Mouse (Mus musculus): ENCODE data around the gene Exo1. TPM values are rescaled to one million over a fixed set of nuclear protein-coding genes. Genes with fewer than 3 reads are reported as not detected.
A peak's percentile ranks its signal among the peaks of the same experiment; 100 is the strongest.

Gene Exo1
- total RNA-seq (2012; rRNA removed), result 64.6 and 77.1 TPM in 2 replicates

DNA sequence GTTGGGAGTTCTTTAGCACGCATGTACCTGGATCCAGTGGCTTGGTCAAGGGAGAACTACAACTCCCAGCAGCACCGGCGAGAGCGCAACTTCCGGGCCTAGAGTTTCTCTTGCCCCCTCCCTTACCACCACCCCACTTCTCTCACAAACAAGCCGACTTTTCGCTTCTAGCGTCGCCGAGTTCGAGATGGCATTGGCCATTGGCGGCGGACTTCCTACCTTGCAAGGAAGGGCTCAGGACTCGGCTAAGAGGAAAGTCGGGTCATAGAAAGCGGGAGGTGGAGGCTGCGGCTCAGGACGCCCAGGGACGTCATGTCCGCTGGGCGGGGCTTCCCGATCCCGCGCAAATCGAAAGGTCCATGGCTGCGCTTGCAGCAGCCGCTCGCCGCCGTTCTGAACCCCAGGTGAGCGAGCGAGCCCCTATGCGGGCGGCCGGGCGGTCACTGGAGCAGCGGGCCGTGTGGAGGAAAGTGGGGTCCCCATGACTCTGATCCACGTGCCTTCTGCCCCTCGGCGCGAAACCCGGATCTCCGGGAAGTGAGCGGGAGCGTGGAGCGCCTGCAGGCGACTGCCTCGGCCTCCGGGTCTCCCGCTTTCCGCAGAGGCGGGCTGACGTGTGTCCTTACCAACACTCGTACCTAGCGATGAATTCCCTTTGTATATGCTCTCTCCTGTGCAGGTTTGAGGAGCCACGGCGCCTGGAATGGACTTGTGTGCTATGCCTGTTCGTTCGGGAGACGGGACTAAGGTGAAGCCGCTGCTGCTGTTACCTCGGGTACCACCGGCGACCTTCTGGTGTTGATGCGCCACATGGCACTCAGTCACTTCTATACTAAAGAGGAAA lies at the start of gene Exo1:
Gene Exo1 (plus strand): TSS at position 129 of the 844 bp plus-strand sequence.
- Histone ChIP-seq H3K4me3 (ENCODE audit: insufficient read depth in 1 of 2, low read depth in 1 of 2, low read length in 2 of 2, poor library complexity in 1 of 2, severe bottlenecking in 1 of 2) (peak within 1 kb of the TSS; percentile 100), H3K9me3 (ENCODE audit: control insufficient read depth, insufficient read depth, low read depth, low read length) (no peaks in the 10 kb centered on the region), H3K36me3 (ENCODE audit: control insufficient read depth, insufficient read depth, low read length, poor library complexity, severe bottlenecking) (peaks cover 19% of the 10 kb centered on the region), H3K4me1 (ENCODE audit: control insufficient read depth in 2 of 2, insufficient read depth in 2 of 2, low read length in 2 of 2, poor library complexity in 1 of 2) (no peaks in the 10 kb centered on the region), H3K27ac (ENCODE audit: insufficient read depth, low read depth, low read length, poor library complexity, severe bottlenecking) (peak within 1 kb of the TSS; percentile 97), H3K9ac (ENCODE audit: insufficient read depth, low read depth, low read length, poor library complexity, severe bottlenecking) (peak within 1 kb of the TSS; percentile 100)
- DNase-seq (ENCODE audit: low read depth, low spot score), result peak; percentile 75
- in situ Hi-C loops (cut with MboI; ENCODE audit: low sequenced_read_pairs in 2 of 2, unreplicated experiment in 2 of 2), result loop anchor here in 1 of 2 experiments (25.0 kb wide), 1 partner anchor 268 kb away; the partner anchor contains the start of gene Kmo
- TF ChIP-seq HCFC1 (IDR thresholded peaks at IDR 0.05; ENCODE audit: borderline replicate concordance, insufficient read depth, low read length) (peak; percentile 94), CHD2 (IDR thresholded peaks at IDR 0.05; ENCODE audit: low read depth, low read length) (no peak), ZNF384 (IDR thresholded peaks at IDR 0.05; ENCODE audit: low read depth, low read length) (no peak), MAFK (IDR thresholded peaks at IDR 0.05; ENCODE audit: insufficient read depth, low read depth, low read length) (no peak)

GRCm38 (mm10) chr1:175855515-175855914 lies 24.9 kb upstream of the Exo1 start:
- Histone ChIP-seq H3K4me1 (ENCODE audit: control insufficient read depth in 2 of 2, insufficient read depth in 2 of 2, low read length in 2 of 2, poor library complexity in 1 of 2) (no peaks in the 10 kb centered on the region), H3K36me3 (ENCODE audit: control insufficient read depth, insufficient read depth, low read length, poor library complexity, severe bottlenecking) (no peaks in the 10 kb centered on the region), H3K27ac (ENCODE audit: insufficient read depth, low read depth, low read length, poor library complexity, severe bottlenecking) (no peak overlapping the region), H3K4me3 (ENCODE audit: insufficient read depth in 1 of 2, low read depth in 1 of 2, low read length in 2 of 2, poor library complexity in 1 of 2, severe bottlenecking in 1 of 2) (no peak overlapping the region), H3K9me3 (ENCODE audit: control insufficient read depth, insufficient read depth, low read depth, low read length) (no peaks in the 10 kb centered on the region), H3K9ac (ENCODE audit: insufficient read depth, low read depth, low read length, poor library complexity, severe bottlenecking) (no peak overlapping the region)
- DNase-seq (ENCODE audit: low read depth, low spot score), result no peak
- TF ChIP-seq CHD2 (IDR thresholded peaks at IDR 0.05; ENCODE audit: low read depth, low read length), result no peak
- no peak for TF ChIP-seq HCFC1 (IDR thresholded peaks at IDR 0.05; ENCODE audit: borderline replicate concordance, insufficient read depth, low read length)
- TF ChIP-seq MAFK (IDR thresholded peaks at IDR 0.05; ENCODE audit: insufficient read depth, low read depth, low read length), result no peak
- in situ Hi-C loops (cut with MboI; ENCODE audit: low sequenced_read_pairs in 2 of 2, unreplicated experiment in 2 of 2), result no loop called here

DNA sequence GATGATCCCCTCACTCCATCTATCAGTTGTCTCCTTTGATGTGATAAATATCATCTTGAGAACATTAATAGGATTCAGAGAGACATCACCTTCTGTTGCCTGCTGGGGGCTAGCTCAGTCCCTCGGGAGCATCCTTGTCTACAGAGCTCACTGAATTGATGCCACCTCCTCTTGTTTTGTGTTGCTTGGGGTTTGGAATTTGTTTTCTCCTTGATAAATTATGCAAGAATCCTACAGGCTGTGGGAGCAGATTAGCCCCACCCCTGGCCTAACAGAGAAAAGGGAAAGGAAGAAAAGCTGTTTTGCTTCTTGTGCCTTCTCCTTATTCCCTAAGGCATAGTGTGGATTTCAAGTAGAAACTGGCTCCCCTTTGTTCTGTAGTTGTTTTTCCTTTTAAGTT lies 13.3 kb upstream of the Exo1 start:
- Histone ChIP-seq H3K27ac (ENCODE audit: insufficient read depth, low read depth, low read length, poor library complexity, severe bottlenecking) (no peak overlapping the region), H3K4me1 (ENCODE audit: control insufficient read depth in 2 of 2, insufficient read depth in 2 of 2, low read length in 2 of 2, poor library complexity in 1 of 2) (no peaks in the 10 kb centered on the region), H3K9me3 (ENCODE audit: control insufficient read depth, insufficient read depth, low read depth, low read length) (no peaks in the 10 kb centered on the region), H3K9ac (ENCODE audit: insufficient read depth, low read depth, low read length, poor library complexity, severe bottlenecking) (no peak overlapping the region), H3K4me3 (ENCODE audit: insufficient read depth in 1 of 2, low read depth in 1 of 2, low read length in 2 of 2, poor library complexity in 1 of 2, severe bottlenecking in 1 of 2) (no peak overlapping the region), H3K36me3 (ENCODE audit: control insufficient read depth, insufficient read depth, low read length, poor library complexity, severe bottlenecking) (no peaks in the 10 kb centered on the region)
- no peak for TF ChIP-seq HCFC1 (IDR thresholded peaks at IDR 0.05; ENCODE audit: borderline replicate concordance, insufficient read depth, low read length)
- TF ChIP-seq ZNF384 (IDR thresholded peaks at IDR 0.05; ENCODE audit: low read depth, low read length), result no peak
- TF ChIP-seq CHD2 (IDR thresholded peaks at IDR 0.05; ENCODE audit: low read depth, low read length), result no peak
- no peak for TF ChIP-seq ZC3H11A (IDR thresholded peaks at IDR 0.05; ENCODE audit: borderline replicate concordance, low read depth, low read length)
- no peak for TF ChIP-seq MAFK (IDR thresholded peaks at IDR 0.05; ENCODE audit: insufficient read depth, low read depth, low read length)
- DNase-seq (ENCODE audit: low read depth, low spot score), result peak; percentile 21
- in situ Hi-C loops (cut with MboI; ENCODE audit: low sequenced_read_pairs in 2 of 2, unreplicated experiment in 2 of 2), result no loop called here

DNA sequence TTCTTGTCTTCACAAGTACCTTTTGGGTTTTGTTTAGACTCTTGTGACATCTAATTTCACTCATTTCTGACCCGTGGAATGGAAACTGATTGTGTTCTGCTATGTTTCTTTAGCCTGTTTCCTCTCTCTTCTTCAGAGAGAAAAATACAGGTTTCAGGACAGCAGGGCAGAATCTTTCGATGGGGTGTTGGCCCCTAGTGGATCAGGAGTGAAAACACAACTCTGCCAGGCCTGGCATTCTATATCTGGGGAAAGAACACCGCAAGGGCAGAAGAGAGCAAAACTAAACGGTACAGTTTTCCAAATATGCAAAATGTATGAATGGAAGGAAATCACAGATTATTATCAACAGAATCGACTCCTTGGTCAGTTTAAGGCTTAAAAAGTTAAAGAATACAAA lies 12.8 kb upstream of the Exo1 start:
- H3K4me1 ChIP-seq (ENCODE audit: control insufficient read depth in 2 of 2, insufficient read depth in 2 of 2, low read length in 2 of 2, poor library complexity in 1 of 2), result no peaks in the 10 kb centered on the region
- peak; percentile 29 for DNase-seq (ENCODE audit: low read depth, low spot score)
- in situ Hi-C loops (cut with MboI; ENCODE audit: low sequenced_read_pairs in 2 of 2, unreplicated experiment in 2 of 2), result no loop called here

More for the DNA sequence above, 12.8 kb upstream of the Exo1 start:
- Histone ChIP-seq H3K4me3 (ENCODE audit: insufficient read depth in 1 of 2, low read depth in 1 of 2, low read length in 2 of 2, poor library complexity in 1 of 2, severe bottlenecking in 1 of 2) (no peak overlapping the region), H3K9ac (ENCODE audit: insufficient read depth, low read depth, low read length, poor library complexity, severe bottlenecking) (no peak overlapping the region), H3K27ac (ENCODE audit: insufficient read depth, low read depth, low read length, poor library complexity, severe bottlenecking) (no peak overlapping the region), H3K36me3 (ENCODE audit: control insufficient read depth, insufficient read depth, low read length, poor library complexity, severe bottlenecking) (no peaks in the 10 kb centered on the region), H3K9me3 (ENCODE audit: control insufficient read depth, insufficient read depth, low read depth, low read length) (no peaks in the 10 kb centered on the region)
- TF ChIP-seq ZNF384 (IDR thresholded peaks at IDR 0.05; ENCODE audit: low read depth, low read length), result no peak
- no peak for TF ChIP-seq ZC3H11A (IDR thresholded peaks at IDR 0.05; ENCODE audit: borderline replicate concordance, low read depth, low read length)
- TF ChIP-seq MAFK (IDR thresholded peaks at IDR 0.05; ENCODE audit: insufficient read depth, low read depth, low read length), result no peak
- TF ChIP-seq HCFC1 (IDR thresholded peaks at IDR 0.05; ENCODE audit: borderline replicate concordance, insufficient read depth, low read length), result no peak
- no peak for TF ChIP-seq CHD2 (IDR thresholded peaks at IDR 0.05; ENCODE audit: low read depth, low read length)
